Mouse (Mus musculus) ES-E14 (cell line): Measurements from ENCODE around the gene Rab19. TPM values are rescaled to one million over a fixed set of nuclear protein-coding genes. Genes with fewer than 3 reads are reported as not detected.

ENCODE experiments used
- DNase-seq: peaks from one replicate; pipeline ENCODE4 v3.0.0-alpha.2; 2013; ENCODE audit warnings: low read depth, low spot score
- H3K27ac ChIP-seq: 2 replicates; pipeline ENCODE4 v1.5.1; 2012; ENCODE audit warnings: low read depth, mild to moderate bottlenecking, low read length, moderate library complexity, mixed read lengths; ENCODE audit not compliant: poor library complexity, insufficient read depth, severe bottlenecking
- H3K36me3 ChIP-seq: 2 replicates; pipeline ENCODE4 v1.6.1; 2012; ENCODE audit warnings: mild to moderate bottlenecking, low read length, moderate library complexity, mixed read lengths; ENCODE audit not compliant: control insufficient read depth, poor library complexity, insufficient read depth, severe bottlenecking
- H3K4me1 ChIP-seq, 2 experiments: fragments of 150-350 bp in 1 of 2; sonication (generic) in 1 of 2; 2 replicates each; pipeline ENCODE4 v1.6.1; 2012; ENCODE audit warnings: low read length in 2 of 2, mild to moderate bottlenecking in 1 of 2, mixed read lengths in 1 of 2; ENCODE audit not compliant: control insufficient read depth in 2 of 2, insufficient read depth in 2 of 2, poor library complexity in 1 of 2
- H3K4me3 ChIP-seq, 2 experiments: fragments of 150-350 bp in 1 of 2; sonication (generic) in 1 of 2; 2 replicates each; pipeline ENCODE4 v1.5.1; 2012; ENCODE audit warnings: low read length in 2 of 2, low read depth in 1 of 2, mild to moderate bottlenecking in 1 of 2, mixed read lengths in 1 of 2; ENCODE audit not compliant: insufficient read depth in 1 of 2, poor library complexity in 1 of 2, severe bottlenecking in 1 of 2
- H3K9ac ChIP-seq: 2 replicates; pipeline ENCODE4 v1.6.1; 2012; ENCODE audit warnings: low read depth, mild to moderate bottlenecking, low read length, mixed read lengths; ENCODE audit not compliant: poor library complexity, insufficient read depth, severe bottlenecking
- H3K9me3 ChIP-seq: fragments of 150-350 bp; sonication (generic); 2 replicates; pipeline ENCODE4 v1.6.1; 2012; ENCODE audit warnings: low read depth, mild to moderate bottlenecking, low read length; ENCODE audit not compliant: control insufficient read depth, insufficient read depth
- CHD2 ChIP-seq: IDR thresholded peaks from 2 replicates; pipeline ENCODE4 v1.6.1; 2014; ENCODE audit warnings: mild to moderate bottlenecking, low read depth, low read length, inconsistent platforms
- HCFC1 ChIP-seq: IDR thresholded peaks from 2 replicates; pipeline ENCODE4 v1.6.1; 2012; ENCODE audit warnings: low read length, inconsistent platforms, borderline replicate concordance; ENCODE audit not compliant: insufficient read depth
- MAFK ChIP-seq: IDR thresholded peaks from 2 replicates; pipeline ENCODE4 v1.6.1; 2014; ENCODE audit warnings: mild to moderate bottlenecking, low read depth, low read length, inconsistent platforms; ENCODE audit not compliant: insufficient read depth
- ZC3H11A ChIP-seq: IDR thresholded peaks from 2 replicates; pipeline ENCODE4 v1.6.1; 2012; ENCODE audit warnings: low read depth, mild to moderate bottlenecking, inconsistent platforms, low read length, borderline replicate concordance
- ZNF384 ChIP-seq: IDR thresholded peaks from 2 replicates; pipeline ENCODE4 v1.6.1; 2012; ENCODE audit warnings: low read depth, low read length, inconsistent platforms
- in situ Hi-C, 2 experiments: fragments of 600-800 bp; cut with MboI; formaldehyde crosslinking; loops; one replicate each; pipeline ENCODE4 v1.15.1; 2025; ENCODE audit warnings: low sequenced_read_pairs in 2 of 2, inconsistent platforms in 1 of 2; ENCODE audit not compliant: unreplicated experiment in 2 of 2
- total RNA-seq: library from RNA; depleted of rRNA; stranded (reverse); fragments of 300-350 nt; gene quantifications from 2 replicates; pipeline ENCODE4 v1.2.3, GENCODE M21; 2012

Rab19 gene
- total RNA-seq, 1 experiment, result 0.62 TPM

DNA sequence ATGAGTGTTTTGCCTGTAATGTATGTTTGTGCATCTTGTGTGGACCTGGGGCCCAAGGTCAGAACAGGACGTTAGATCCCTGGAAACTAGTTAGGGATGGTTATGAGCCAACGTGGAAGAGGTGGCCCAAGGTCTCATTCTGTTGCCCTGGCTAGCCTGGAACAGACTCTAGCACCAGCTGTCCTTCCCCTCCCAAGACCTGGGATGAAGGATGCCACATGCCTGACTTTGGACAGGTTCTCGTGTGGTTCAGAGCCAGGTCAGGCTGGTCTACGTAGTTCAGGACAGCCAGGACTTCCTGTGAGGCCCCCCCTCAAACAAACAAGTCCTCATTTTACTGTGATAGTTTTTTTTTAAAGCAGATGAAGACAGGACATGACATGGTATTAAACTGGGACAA, 14.9 kb downstream of the Rab19 start:
- no peak for DNase-seq
- H3K36me3 ChIP-seq, result peaks cover 58% of the 10 kb centered on the region
- H3K9me3 ChIP-seq, result no peaks in the 10 kb centered on the region
- in situ Hi-C loops, result no loop called here
- H3K9ac ChIP-seq, result no peak overlapping the region
- peak overlapping the region; percentile 47 for H3K27ac ChIP-seq
- no peak overlapping the region for H3K4me3 ChIP-seq
- no peak for TF ChIP-seq HCFC1
- TF ChIP-seq MAFK, result no peak
- TF ChIP-seq ZNF384, result no peak
- H3K4me1 ChIP-seq, result peaks cover 14 to 16% of the 10 kb centered on the region in 2 experiments

DNA sequence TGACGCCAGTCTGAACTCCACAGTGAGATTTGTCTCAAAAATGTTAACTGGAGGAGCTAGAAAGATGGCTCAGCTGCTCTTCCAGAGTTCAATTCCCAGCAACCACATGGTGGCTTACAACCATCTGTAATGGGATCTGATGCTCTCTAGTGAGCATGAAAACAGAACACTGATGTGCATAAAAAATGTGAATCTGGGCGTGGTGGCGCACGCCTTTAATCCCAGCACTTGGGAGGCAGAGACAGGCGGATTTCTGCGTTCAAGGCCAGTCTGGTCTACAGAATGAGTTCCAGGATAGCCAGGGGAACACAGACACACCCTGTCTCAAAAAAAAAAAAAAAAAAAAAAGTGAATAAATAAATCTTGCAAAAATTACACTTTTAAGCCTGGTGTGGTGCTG, 16.1 kb downstream of the Rab19 start:
- in situ Hi-C loops, result no loop called here
- Histone ChIP-seq H3K27ac (peak overlapping the region; percentile 52; the same call in 1 of the 2 replicates), H3K4me3 (no peak overlapping the region), H3K9ac (no peak overlapping the region), H3K4me1 (peaks cover 17 to 18% of the 10 kb centered on the region in 2 experiments), H3K9me3 (no peaks in the 10 kb centered on the region), H3K36me3 (peaks cover 61% of the 10 kb centered on the region)
- no peak for DNase-seq
- TF ChIP-seq CHD2 (no peak), ZNF384 (peak; percentile 52; the same call in 1 of the 2 replicates)

- no peak for DNase-seq
- H3K9me3 ChIP-seq, result no peaks in the 10 kb centered on the region
- peak overlapping the region; percentile 4; the same call in 1 of the 2 replicates for H3K9ac ChIP-seq
- no peak overlapping the region for H3K4me3 ChIP-seq
- H3K27ac ChIP-seq, result peak overlapping the region; percentile 0; the same call in 1 of the 2 replicates
- peaks cover 17 to 18% of the 10 kb centered on the region in 2 experiments for H3K4me1 ChIP-seq
- TF ChIP-seq CHD2 (no peak), ZNF384 (no peak), ZC3H11A (no peak), MAFK (no peak), HCFC1 (no peak)
- peaks cover 67% of the 10 kb centered on the region for H3K36me3 ChIP-seq
- in situ Hi-C loops, result no loop called here
Measured at GRCm38 (mm10) chr6:39398342-39398741, 17.4 kb downstream of the Rab19 start.

DNA sequence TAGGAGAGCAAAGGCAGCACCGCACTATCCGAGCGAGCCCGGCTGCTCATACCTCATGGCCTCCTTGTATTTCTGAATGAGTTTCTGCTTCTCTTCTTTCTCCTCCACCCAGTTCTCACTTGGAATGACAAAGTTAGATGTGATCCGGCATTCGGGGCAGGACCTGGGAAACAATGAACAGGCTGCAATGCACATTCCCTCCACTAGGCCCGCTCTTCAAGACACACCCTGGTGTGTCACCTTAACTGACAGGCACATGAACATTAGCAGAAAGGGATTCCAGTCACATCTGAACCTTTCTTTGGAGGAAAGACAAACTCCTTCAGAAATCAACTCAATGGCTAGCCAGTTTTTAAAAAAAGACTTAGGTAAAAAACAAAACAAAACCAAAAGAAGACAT, 19.4 kb downstream of the Rab19 start:
- H3K9me3 ChIP-seq, result no peaks in the 10 kb centered on the region
- peak; percentile 99 for DNase-seq
- peaks cover 79% of the 10 kb centered on the region for H3K36me3 ChIP-seq
- peak overlapping the region; percentile 71 for H3K9ac ChIP-seq
- TF ChIP-seq ZNF384 (peak; percentile 2; the same call in 1 of the 2 replicates), ZC3H11A (no peak), CHD2 (0 out of 2 replicates have a peak, but pooled peaks have one; percentile 25), HCFC1 (peak; percentile 63; the same call in 1 of the 2 replicates), MAFK (no peak)
- peaks cover 16 to 18% of the 10 kb centered on the region in 2 experiments for H3K4me1 ChIP-seq
- peak overlapping the region; percentile 2 to 28; a peak in 2 of 4 replicates for H3K4me3 ChIP-seq
- peak overlapping the region; percentile 93 for H3K27ac ChIP-seq
- in situ Hi-C loops, result no loop called here

GRCm38 (mm10) chr6:39403136-39403535, 22.2 kb downstream of the Rab19 start:
- TF ChIP-seq MAFK (no peak), CHD2 (no peak), HCFC1 (no peak), ZNF384 (no peak), ZC3H11A (no peak)
- in situ Hi-C loops, result no loop called here
- Histone ChIP-seq H3K9me3 (no peaks in the 10 kb centered on the region), H3K4me1 (peaks cover 9 to 11% of the 10 kb centered on the region in 2 experiments), H3K27ac (no peak overlapping the region), H3K9ac (no peak overlapping the region), H3K36me3 (peaks cover 77% of the 10 kb centered on the region), H3K4me3 (no peak overlapping the region)
- DNase-seq, result no peak
